Mouse (Mus musculus) CH12.LX (cell line): ENCODE measurements around the gene Rab40c. TPM values are rescaled to one million over a fixed set of nuclear protein-coding genes. Genes with fewer than 3 reads are reported as not detected.

ENCODE experiments used
- DNase-seq: peaks from one replicate; pipeline ENCODE4 v3.0.0-alpha.2; 2013; ENCODE audit errors: extremely low read depth
- H3K27ac ChIP-seq: 2 replicates; pipeline ENCODE4 v1.5.1; 2012; ENCODE audit warnings: low read depth, mild to moderate bottlenecking, control low read depth, moderate library complexity; ENCODE audit not compliant: insufficient read depth
- H3K27me3 ChIP-seq: replicated peaks from 2 replicates; pipeline ENCODE3; 2012; ENCODE audit warnings: inconsistent platforms
- H3K36me3 ChIP-seq, 2 experiments: replicated peaks in 1 of 2; 2 replicates each; pipeline versions ENCODE3 to v1.6.1; 2012; ENCODE audit warnings: inconsistent platforms in 1 of 2, low read length in 1 of 2, mild to moderate bottlenecking in 1 of 2, mixed read lengths in 1 of 2, moderate library complexity in 1 of 2; ENCODE audit not compliant: control insufficient read depth in 1 of 2, insufficient read depth in 1 of 2
- H3K4me1 ChIP-seq, 2 experiments: 2 replicates each; pipeline ENCODE4 v1.6.1; 2012; ENCODE audit warnings: inconsistent platforms in 1 of 2, moderate library complexity in 1 of 2; ENCODE audit not compliant: insufficient read depth in 2 of 2, control insufficient read depth in 1 of 2
- H3K4me2 ChIP-seq: 2 replicates; pipeline ENCODE4 v1.6.1; 2012; ENCODE audit warnings: low read depth, mild to moderate bottlenecking, control low read depth; ENCODE audit not compliant: poor library complexity, insufficient read depth, severe bottlenecking
- H3K4me3 ChIP-seq, 3 experiments: fragments of 150-350 bp in 1 of 3; sonication (generic) in 1 of 3; replicated peaks in 1 of 3; 2 replicates each; pipeline versions ENCODE3 to v1.5.1; 2011 to 2012; ENCODE audit warnings: low read depth in 2 of 3, low read length in 2 of 3, mild to moderate bottlenecking in 2 of 3, moderate library complexity in 2 of 3, control low read depth in 1 of 3, improper control_type of control experiment in 1 of 3, inconsistent platforms in 1 of 3, mixed read lengths in 1 of 3; ENCODE audit not compliant: poor library complexity in 1 of 3
- H3K79me2 ChIP-seq: replicated peaks from 2 replicates; pipeline ENCODE4 v1.6.1; 2012; ENCODE audit warnings: mild to moderate bottlenecking, moderate library complexity; ENCODE audit not compliant: control insufficient read depth, poor library complexity, insufficient read depth, severe bottlenecking; ENCODE audit errors: extremely low read depth
- H3K9ac ChIP-seq: 2 replicates; pipeline ENCODE4 v1.6.1; 2012; ENCODE audit warnings: low read depth, mild to moderate bottlenecking, control low read depth, moderate library complexity; ENCODE audit not compliant: insufficient read depth
- H3K9me3 ChIP-seq: replicated peaks from 2 replicates; pipeline ENCODE3; 2012; ENCODE audit warnings: low read length, inconsistent platforms, mixed read lengths
- BHLHE40 ChIP-seq: IDR thresholded peaks from 2 replicates; pipeline ENCODE4 v1.6.1; 2011; ENCODE audit warnings: mild to moderate bottlenecking, low read depth, low read length, improper control_type of control experiment
- CHD2 ChIP-seq: IDR thresholded peaks from 2 replicates; pipeline ENCODE4 v1.6.1; 2011; ENCODE audit warnings: low read length, improper control_type of control experiment
- CTCF ChIP-seq, 2 experiments: IDR thresholded peaks in 1 of 2; conservative IDR thresholded peaks in 1 of 2; 2 replicates each; pipeline ENCODE4 v1.5.1; 2011 to 2012; ENCODE audit warnings: low read depth in 2 of 2, low read length in 2 of 2, improper control_type of control experiment in 1 of 2, inconsistent platforms in 1 of 2, mild to moderate bottlenecking in 1 of 2, moderate library complexity in 1 of 2
- E2F4 ChIP-seq: IDR thresholded peaks from 2 replicates; pipeline ENCODE4 v1.6.1; 2011; ENCODE audit warnings: low read depth, low read length, improper control_type of control experiment; ENCODE audit not compliant: insufficient replicate concordance
- ELF1 ChIP-seq: IDR thresholded peaks from 2 replicates; pipeline ENCODE4 v1.6.1; 2014; ENCODE audit warnings: low read depth, mild to moderate bottlenecking, inconsistent platforms, low read length, improper control_type of control experiment
- ETS1 ChIP-seq: conservative IDR thresholded peaks from 2 replicates; pipeline ENCODE4 v1.6.1; 2012; ENCODE audit warnings: low read depth, mild to moderate bottlenecking, inconsistent platforms, low read length, improper control_type of control experiment, moderate library complexity
- HCFC1 ChIP-seq: IDR thresholded peaks from 2 replicates; pipeline ENCODE4 v1.6.1; 2012; ENCODE audit warnings: low read depth, mild to moderate bottlenecking, inconsistent platforms, low read length, improper control_type of control experiment
- IRF4 ChIP-seq: IDR thresholded peaks from 2 replicates; pipeline ENCODE4 v1.6.1; 2014; ENCODE audit warnings: low read depth, mild to moderate bottlenecking, inconsistent platforms, low read length, improper control_type of control experiment
- JUND ChIP-seq: conservative IDR thresholded peaks from 2 replicates; pipeline ENCODE4 v1.6.1; 2011; ENCODE audit warnings: low read depth, low read length, improper control_type of control experiment
- KAT2A ChIP-seq: IDR thresholded peaks from 2 replicates; pipeline ENCODE4 v1.6.1; 2012; ENCODE audit warnings: low read length, improper control_type of control experiment, inconsistent platforms; ENCODE audit not compliant: insufficient replicate concordance
- MAFK ChIP-seq: IDR thresholded peaks from 2 replicates; pipeline ENCODE4 v1.6.1; 2011; ENCODE audit warnings: low read length, improper control_type of control experiment; ENCODE audit not compliant: insufficient replicate concordance
- MEF2A ChIP-seq: IDR thresholded peaks from 2 replicates; pipeline ENCODE4 v1.6.1; 2014; ENCODE audit warnings: low read depth, mild to moderate bottlenecking, inconsistent platforms, low read length, improper control_type of control experiment, borderline replicate concordance
- MXI1 ChIP-seq: IDR thresholded peaks from 2 replicates; pipeline ENCODE4 v1.6.1; 2011; ENCODE audit warnings: mild to moderate bottlenecking, low read depth, low read length, improper control_type of control experiment
- MYC ChIP-seq: IDR thresholded peaks from 2 replicates; pipeline ENCODE4 v1.6.1; 2011; ENCODE audit warnings: low read depth, mild to moderate bottlenecking, improper control_type of control experiment, low read length
- POLR2AphosphoS2 ChIP-seq: IDR thresholded peaks from 2 replicates; pipeline ENCODE4 v1.6.1; 2011; ENCODE audit warnings: low read depth, low read length, improper control_type of control experiment
- RAD21 ChIP-seq: IDR thresholded peaks from 2 replicates; pipeline ENCODE4 v1.6.1; 2011; ENCODE audit warnings: low read depth, mild to moderate bottlenecking, low read length, improper control_type of control experiment, moderate library complexity
- RCOR1 ChIP-seq: conservative IDR thresholded peaks from 2 replicates; pipeline ENCODE4 v1.6.1; 2012; ENCODE audit warnings: low read depth, mild to moderate bottlenecking, inconsistent platforms, low read length, improper control_type of control experiment
- SIN3A ChIP-seq: IDR thresholded peaks from 2 replicates; pipeline ENCODE4 v1.6.1; 2012; ENCODE audit warnings: low read length, improper control_type of control experiment, inconsistent platforms
- SMC3 ChIP-seq: IDR thresholded peaks from 2 replicates; pipeline ENCODE4 v1.6.1; 2011; ENCODE audit warnings: low read depth, low read length, improper control_type of control experiment
- TBP ChIP-seq: conservative IDR thresholded peaks from 2 replicates; pipeline ENCODE4 v1.6.1; 2011; ENCODE audit warnings: low read depth, low read length, improper control_type of control experiment
- TCF12 ChIP-seq: IDR thresholded peaks from 2 replicates; pipeline ENCODE4 v1.6.1; 2014; ENCODE audit warnings: low read depth, mild to moderate bottlenecking, inconsistent platforms, low read length, improper control_type of control experiment
- UBTF ChIP-seq: IDR thresholded peaks from 2 replicates; pipeline ENCODE4 v1.6.1; 2012; ENCODE audit warnings: low read depth, mild to moderate bottlenecking, inconsistent platforms, low read length, improper control_type of control experiment, moderate library complexity
- USF1 ChIP-seq: IDR thresholded peaks from 2 replicates; pipeline ENCODE4 v1.6.1; 2014; ENCODE audit warnings: low read depth, mild to moderate bottlenecking, inconsistent platforms, low read length, improper control_type of control experiment
- USF2 ChIP-seq: conservative IDR thresholded peaks from 2 replicates; pipeline ENCODE4 v1.6.1; 2011; ENCODE audit warnings: low read depth, low read length, improper control_type of control experiment
- ZKSCAN1 ChIP-seq: IDR thresholded peaks from 2 replicates; pipeline ENCODE4 v1.6.1; 2012; ENCODE audit warnings: low read depth, inconsistent platforms, low read length, improper control_type of control experiment, borderline replicate concordance
- ZNF384 ChIP-seq: IDR thresholded peaks from 2 replicates; pipeline ENCODE4 v1.6.1; 2012; ENCODE audit warnings: low read depth, low read length, improper control_type of control experiment, inconsistent platforms
- dilution Hi-C: fragments of 300-500 bp; cut with MboI; formaldehyde crosslinking; loops from 2 replicates; pipeline ENCODE4 v1.14.3; 2020; ENCODE audit warnings: low sequenced_read_pairs; ENCODE audit not compliant: extremely low pct_unique_long_range_greater_than_20kb, extremely low pct_ligation_motif_present
- in situ Hi-C: fragments of 300-500 bp; cut with MboI; formaldehyde crosslinking; loops from 3 replicates; pipeline ENCODE4 v1.14.3; 2019; ENCODE audit warnings: low sequenced_read_pairs, low pct_ligation_motif_present, low pct_unique_long_range_greater_than_20kb, mixed read lengths
- polyA plus RNA-seq: library from polyadenylated mRNA; unstranded; fragments of >175 nt; gene quantifications from 2 replicates; pipeline ENCODE4 v1.2.1, GENCODE M21; 2012; ENCODE audit warnings: low read depth; ENCODE audit not compliant: insufficient read length
- total RNA-seq, 2 experiments: library from RNA; depleted of rRNA; stranded (reverse); fragments of 300-350 nt in 1 of 2; fragments of >200 nt in 1 of 2; gene quantifications; 2 replicates each; pipeline ENCODE4 v1.2.3; 2012 to 2014

Rab40c gene
- total and polyA plus RNA-seq, 3 experiments, result 8.0 to 14.4 (median 9.2) TPM

GRCm38 (mm10) chr17:25860832-25861703 lies 58.5 kb downstream of the Rab40c start, which contains the start of gene Wdr90 (continued):
- TF ChIP-seq SIN3A (peak; percentile 94), JUND (no peak)

DNA sequence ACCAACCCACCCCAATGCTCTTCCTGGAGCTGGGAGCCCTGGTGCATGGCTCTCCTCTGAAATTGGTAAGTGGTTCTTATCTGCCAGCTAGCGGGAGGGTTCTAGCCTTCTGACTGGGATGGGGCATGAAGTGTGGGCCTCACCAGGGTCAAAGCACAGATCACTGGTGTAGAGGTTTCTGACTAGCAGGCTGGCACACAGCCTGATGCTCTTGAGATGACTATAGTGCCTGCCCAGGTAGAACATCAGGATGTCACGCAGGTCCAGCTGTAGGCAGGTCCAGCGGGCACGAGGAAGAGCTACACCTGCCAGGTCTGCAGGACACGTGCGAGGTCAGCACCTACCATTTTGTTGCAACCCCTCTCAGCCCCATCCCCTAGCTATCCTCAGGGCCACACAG lies 59.3 kb downstream of the Rab40c start:
- no peak overlapping the region for H3K27ac ChIP-seq
- H3K4me1 ChIP-seq, result peaks cover 9 to 25% of the 10 kb centered on the region in 2 experiments
- no peak for DNase-seq
- peaks cover 7% of the 10 kb centered on the region for H3K27me3 ChIP-seq
- H3K9me3 ChIP-seq, result no peaks in the 10 kb centered on the region
- peak overlapping the region; percentile 80; the same call in 1 of the 2 replicates for H3K9ac ChIP-seq
- H3K36me3 ChIP-seq, result peaks cover 12 to 27% of the 10 kb centered on the region in 2 experiments
- H3K79me2 ChIP-seq, result no peaks in the 10 kb centered on the region
- in situ Hi-C loops, result no loop called here
- peak overlapping the region in 2 of 3 experiments; percentile 70 to 86 for H3K4me3 ChIP-seq
- H3K4me2 ChIP-seq, result peak overlapping the region; percentile 35
- dilution Hi-C loops, result no loop called here
- TF ChIP-seq E2F4 (no peak), ELF1 (no peak), UBTF (no peak), POLR2AphosphoS2 (no peak)

- H3K9ac ChIP-seq, result peak within 1 kb of the TSS; percentile 83
- peaks cover 14% of the 10 kb centered on the region for H3K79me2 ChIP-seq
- in situ Hi-C loops, result no loop called here
- H3K4me3 ChIP-seq, result peak within 1 kb of the TSS; percentile 71 to 93 (median 77)
- H3K36me3 ChIP-seq, result peaks cover 59 to 84% of the 10 kb centered on the region in 2 experiments
- H3K27me3 ChIP-seq, result no peaks in the 10 kb centered on the region
- peak within 1 kb of the TSS; percentile 54 for H3K27ac ChIP-seq
- DNase-seq, result peak; percentile 95
- peak within 1 kb of the TSS; percentile 71 for H3K4me2 ChIP-seq
- peaks cover 12 to 15% of the 10 kb centered on the region in 2 experiments for H3K4me1 ChIP-seq
- no peaks in the 10 kb centered on the region for H3K9me3 ChIP-seq
- dilution Hi-C loops, result no loop called here
- TF ChIP-seq MXI1 (0 out of 2 replicates have a peak, but pooled peaks have one; percentile 14), BHLHE40 (peak; percentile 16; the same call in 1 of the 2 replicates), SMC3 (0 out of 2 replicates have a peak, but pooled peaks have one; percentile 6), TCF12 (peak; percentile 85), ZNF384 (no peak), TBP (peak; percentile 75; the same call in 1 of the 2 replicates), ETS1 (no peak), USF2 (no peak), HCFC1 (peak; percentile 82), MEF2A (0 out of 2 replicates have a peak, but pooled peaks have one; percentile 29), ELF1 (peak; percentile 88), SIN3A (peak; percentile 80; the same call in 1 of the 2 replicates), USF1 (no peak), KAT2A (peak; percentile 73; the same call in 1 of the 2 replicates), MYC (no peak), UBTF (no peak), CTCF (conservative IDR thresholded peaks at IDR 0.05 in 1 of 2, IDR thresholded peaks at IDR 0.05 in 1 of 2; ENCODE audit: low read depth in 2 of 2, low read length in 2 of 2) (peak in 1 of 2 experiments; percentile 26; a peak in 1 of 4 replicates), POLR2AphosphoS2 (peak; percentile 38; the same call in 1 of the 2 replicates), RAD21 (no peak; the same call in 1 of the 2 replicates), CHD2 (no peak), RCOR1 (no peak), ZKSCAN1 (no peak), IRF4 (peak; percentile 49; the same call in 1 of the 2 replicates), MAFK (no peak)
These were observed 75.1 kb downstream of the Rab40c start, which contains the start of gene Rhot2 for GRCm38 (mm10) chr17:25844396-25844901. Gene Rhot2, minus strand, starts transcription at chr17:25844851.
